Comparison of ENCODE assay signal across 20 mouse cellular contexts in genomic region chr6:90999176-90999575, GRCm38 (mm10).
"Had no signal": no experiment of that assay in that cellular context is flagged by ENCODE, and none has a peak within 500 bp of the region (broad histone marks: within the 10 kb centered on the region; RNA-seq: fewer than 3 reads in every experiment).

No protein-coding gene starts in this region.

- H3K4me2 ChIP-seq: lung, embryonic 14.5 days; midbrain, embryonic 12.5 days; neural tube, embryonic 13.5 days; neural tube, embryonic 15.5 days; stomach, embryonic 15.5 days had no signal

- H3K27ac ChIP-seq: midbrain, embryonic 10.5 days; midbrain, embryonic 12.5 days; neural tube, embryonic 13.5 days; neural tube, embryonic 15.5 days; stomach, embryonic 15.5 days; stomach, postnatal 0 days had no signal

- H3K9ac ChIP-seq: lung, embryonic 14.5 days; midbrain, embryonic 12.5 days; neural tube, embryonic 13.5 days; neural tube, embryonic 15.5 days; stomach, embryonic 15.5 days had no signal

- H3K27me3 ChIP-seq: midbrain, embryonic 12.5 days; neural tube, embryonic 13.5 days; neural tube, embryonic 15.5 days; stomach, embryonic 15.5 days had no signal

- DNase-seq: lung, adult 18-20 months; lung, embryonic 14.5 days; lung, postnatal 14 days; lung, postnatal 36 days; midbrain, embryonic 14.5 days; retina, postnatal 1 day; right cerebral cortex, adult 18-20 months; right cerebral cortex, postnatal 25 days; right cerebral cortex, postnatal 4 days; thymus, adult 2 months; thymus, postnatal 25 days; thymus, postnatal 4 days had no signal

- H3K4me3 ChIP-seq: midbrain, embryonic 10.5 days; midbrain, embryonic 12.5 days; myocyte; neural tube, embryonic 13.5 days; neural tube, embryonic 15.5 days; stomach, embryonic 15.5 days had no signal

- H3K36me3 ChIP-seq: midbrain, embryonic 10.5 days; midbrain, embryonic 12.5 days; neural tube, embryonic 13.5 days; neural tube, embryonic 15.5 days; stomach, embryonic 15.5 days had no signal

- H3K9me3 ChIP-seq: midbrain, embryonic 10.5 days; midbrain, embryonic 12.5 days; neural tube, embryonic 13.5 days; neural tube, embryonic 15.5 days; stomach, embryonic 15.5 days had no signal

- ATAC-seq: midbrain, embryonic 16.5 days had no signal

- H3K4me1 ChIP-seq: stomach, embryonic 15.5 days had no signal
